Mouse (Mus musculus) kidney, postnatal 0 days (tissue): ENCODE data around the gene Spaar. TPM values are rescaled to one million over a fixed set of nuclear protein-coding genes. Genes with fewer than 3 reads are reported as not detected.

Source experiments
- ATAC-seq: fragments of 200-750 bp; cut with Nextera tagmentation; replicated peaks from 2 replicates; pipeline ENCODE4 v1.8.0; 2017; ENCODE audit warnings: low read depth, moderate number of reproducible peaks, moderate TSS enrichment, moderate library complexity; ENCODE audit not compliant: low FRiP score
- DNase-seq: peaks from one replicate; pipeline ENCODE4 v3.0.0-alpha.2; 2016; ENCODE audit warnings: low spot score
- H3K27ac ChIP-seq: fragments of 300-500 bp; sonication (generic); 2 replicates; pipeline ENCODE4 v1.5.1; 2014; ENCODE audit warnings: mild to moderate bottlenecking
- H3K27me3 ChIP-seq: fragments of 300-500 bp; sonication (generic); 2 replicates; pipeline ENCODE4 v1.6.1; 2014; ENCODE audit warnings: low read length, mixed read lengths; ENCODE audit not compliant: insufficient read depth
- H3K36me3 ChIP-seq: fragments of 300-500 bp; sonication (generic); 2 replicates; pipeline ENCODE4 v1.6.1; 2014; ENCODE audit warnings: low read length, mixed read lengths; ENCODE audit not compliant: insufficient read depth
- H3K4me1 ChIP-seq: fragments of 300-500 bp; sonication (generic); replicated peaks from 2 replicates; pipeline ENCODE4 v1.6.1; 2014; ENCODE audit warnings: antibody characterized with exemption, low read length, mixed read lengths; ENCODE audit not compliant: insufficient read depth
- H3K4me2 ChIP-seq: fragments of 300-500 bp; sonication (generic); 2 replicates; pipeline ENCODE4 v1.6.1; 2014; ENCODE audit warnings: mild to moderate bottlenecking, low read length, moderate library complexity, mixed read lengths
- H3K4me3 ChIP-seq: fragments of 300-500 bp; sonication (generic); replicated peaks from 2 replicates; pipeline ENCODE4 v1.5.1; 2014; ENCODE audit warnings: low read depth, low read length
- H3K9ac ChIP-seq: fragments of 300-500 bp; sonication (generic); 2 replicates; pipeline ENCODE4 v1.6.1; 2014; ENCODE audit warnings: low read depth, low read length
- H3K9me3 ChIP-seq: fragments of 300-500 bp; sonication (generic); replicated peaks from 2 replicates; pipeline ENCODE4 v1.6.1; 2016; ENCODE audit warnings: low read length, inconsistent platforms, mixed read lengths
- CTCF ChIP-seq: IDR thresholded peaks from 2 replicates; pipeline ENCODE4 v1.5.1; 2016; ENCODE audit warnings: antibody characterized with exemption, low read depth, mild to moderate bottlenecking, moderate library complexity
- WGBS: fragments of 180-500 bp; shearing (Covaris S2); extraction: QIAGEN DNeasy Blood & Tissue Kit; methylation state at CpG from one replicate; pipeline ENCODE4 v1.1.7; 2014; 5-methylcytosine and 5-hydroxymethylcytosine counted together
- polyA plus RNA-seq: library from polyadenylated mRNA; unstranded; fragments of >200 nt; fragmentation: Nextera tagmentation; extraction: Ambion mirVana; gene quantifications from 2 replicates; pipeline ENCODE4 v1.2.1, GENCODE M21; 2015

Spaar gene
- polyA plus RNA-seq, result 0.40 and 0.43 TPM in 2 replicates

DNA sequence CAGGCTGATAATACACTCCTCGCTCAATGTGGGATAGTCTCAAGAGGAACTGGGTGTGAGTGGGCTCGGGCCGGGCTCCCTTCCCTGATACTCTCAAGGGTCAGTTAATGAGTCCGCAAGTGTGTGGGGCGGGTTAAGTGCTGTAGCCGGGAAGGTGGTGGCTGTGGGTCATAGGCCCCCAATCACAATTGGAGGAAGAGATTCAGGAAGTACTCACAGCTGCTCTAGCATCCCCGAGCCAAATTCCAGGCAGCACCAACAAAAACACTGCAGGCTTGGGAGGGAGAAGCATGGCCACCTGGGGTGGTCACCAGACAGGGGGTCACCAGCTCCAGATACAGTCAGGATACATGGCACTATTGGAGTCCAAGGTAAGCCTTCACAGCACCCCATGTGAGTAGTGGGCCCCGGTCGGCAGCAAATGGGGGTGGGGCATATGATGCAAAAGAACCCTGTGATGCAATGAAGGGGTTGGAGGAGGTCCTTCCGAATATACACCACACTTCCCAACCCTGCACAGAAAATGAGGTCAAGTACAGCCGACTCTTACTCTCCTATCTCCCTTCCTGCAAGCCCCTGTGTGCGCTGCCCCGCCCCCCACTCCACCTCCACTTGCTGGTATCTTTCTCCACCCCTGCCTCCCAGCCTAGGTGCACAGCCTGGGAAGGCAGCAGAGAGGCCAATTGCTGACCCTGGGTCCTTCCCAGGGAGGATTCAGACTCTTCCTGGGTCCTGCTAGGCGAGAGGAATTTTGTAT, at the start of gene Spaar:
Spaar (plus strand) TSS at position 241 of the 757 bp plus-strand sequence.
- TF ChIP-seq CTCF, result no peak

DNA sequence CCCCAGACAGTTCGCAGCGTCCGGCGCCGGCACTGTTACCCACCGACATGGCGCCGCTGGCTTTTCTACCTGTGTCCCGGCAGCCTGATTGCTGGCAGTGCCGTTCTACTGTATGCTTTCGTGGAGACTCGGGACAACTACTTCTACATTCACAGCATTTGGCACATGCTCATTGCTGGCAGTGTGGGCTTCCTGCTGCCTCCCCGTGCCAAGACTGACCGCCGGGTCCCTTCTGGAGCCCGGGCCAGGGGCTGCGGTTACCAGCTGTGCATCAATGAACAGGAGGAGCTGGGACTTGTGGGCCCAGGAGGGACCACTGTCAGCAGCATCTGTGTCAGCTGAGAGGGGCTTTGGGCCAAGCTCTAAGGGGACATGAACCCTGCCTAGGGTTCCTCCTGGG, 39.8 kb upstream of the Spaar start:
- DNase-seq, result no peak
- no peak overlapping the region for H3K4me2 ChIP-seq
- no peak for ATAC-seq
- H3K9ac ChIP-seq, result no peak overlapping the region
- TF ChIP-seq CTCF, result no peak
- H3K27ac ChIP-seq, result no peak overlapping the region
- H3K36me3 ChIP-seq, result no peaks in the 10 kb centered on the region
- WGBS, result 95% methylated on average over 17 of the region's 17 CpGs
- no peaks in the 10 kb centered on the region for H3K4me1 ChIP-seq
- H3K9me3 ChIP-seq, result no peaks in the 10 kb centered on the region
- no peaks in the 10 kb centered on the region for H3K27me3 ChIP-seq
- H3K4me3 ChIP-seq, result no peak overlapping the region

More for the DNA sequence above, at the start of gene Spaar:
- H3K4me1 ChIP-seq, result peaks cover 32% of the 10 kb centered on the region
- H3K4me3 ChIP-seq, result no peak within 1 kb of the TSS
- ATAC-seq (no peak), DNase-seq (peak; percentile 55)
- H3K27ac ChIP-seq, result peak within 1 kb of the TSS; percentile 95
- H3K9ac ChIP-seq, result no peak within 1 kb of the TSS
- H3K27me3 ChIP-seq, result no peaks in the 10 kb centered on the region
- WGBS, result 55% methylated on average over 14 of the region's 14 CpGs
- H3K4me2 ChIP-seq, result peak within 1 kb of the TSS; percentile 4; the same call in 1 of the 2 replicates
- no peaks in the 10 kb centered on the region for H3K36me3 ChIP-seq
- H3K9me3 ChIP-seq, result no peaks in the 10 kb centered on the region

DNA sequence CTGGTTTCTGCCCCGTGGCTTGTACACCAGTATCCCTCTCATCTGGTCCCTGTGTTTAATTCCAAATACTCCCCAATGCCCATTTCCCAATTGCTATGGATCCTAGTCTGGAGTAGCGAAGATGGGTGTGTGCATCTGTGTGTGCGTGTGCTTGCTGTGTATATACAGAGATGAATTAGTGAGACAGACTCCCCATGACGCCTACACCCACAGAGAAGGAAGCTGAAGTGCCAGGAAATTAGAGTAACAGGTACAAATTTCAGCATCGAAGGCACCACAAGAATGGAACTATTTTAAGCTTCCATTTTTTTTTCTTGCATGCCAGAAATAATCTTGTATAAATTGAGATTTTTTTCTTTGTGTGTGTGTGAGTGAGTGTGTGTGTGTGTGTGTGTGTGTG, 38.8 kb upstream of the Spaar start:
- WGBS, result 79% methylated on average over 5 of the region's 5 CpGs
- DNase-seq (no peak), ATAC-seq (no peak)
- no peak overlapping the region for H3K4me2 ChIP-seq
- H3K9me3 ChIP-seq, result no peaks in the 10 kb centered on the region
- H3K27ac ChIP-seq, result no peak overlapping the region
- H3K27me3 ChIP-seq, result no peaks in the 10 kb centered on the region
- no peak overlapping the region for H3K4me3 ChIP-seq
- TF ChIP-seq CTCF, result no peak
- no peaks in the 10 kb centered on the region for H3K4me1 ChIP-seq
- no peaks in the 10 kb centered on the region for H3K36me3 ChIP-seq
- no peak overlapping the region for H3K9ac ChIP-seq

- Histone ChIP-seq H3K36me3 (no peaks in the 10 kb centered on the region), H3K27ac (no peak overlapping the region), H3K4me1 (no peaks in the 10 kb centered on the region), H3K4me2 (no peak overlapping the region), H3K4me3 (no peak overlapping the region), H3K27me3 (no peaks in the 10 kb centered on the region), H3K9ac (no peak overlapping the region), H3K9me3 (no peaks in the 10 kb centered on the region)
- WGBS, result 68% methylated on average over 5 of the region's 5 CpGs
- no peak; the same call in 1 of the 2 replicates for ATAC-seq
- no peak for TF ChIP-seq CTCF
- no peak for DNase-seq
Measured at GRCm38 (mm10) chr4:43693806-43694241, 36.0 kb upstream of the Spaar start.

GRCm38 (mm10) chr4:43694439-43695248, 35.2 kb upstream of the Spaar start:
- no peak overlapping the region for H3K4me2 ChIP-seq
- no peaks in the 10 kb centered on the region for H3K9me3 ChIP-seq
- H3K9ac ChIP-seq, result no peak overlapping the region
- no peak for TF ChIP-seq CTCF
- no peaks in the 10 kb centered on the region for H3K36me3 ChIP-seq
- DNase-seq, result no peak
- ATAC-seq, result no peak
- no peak overlapping the region for H3K4me3 ChIP-seq
- 87% methylated on average over 1 of the region's 1 CpGs for WGBS
- no peak overlapping the region for H3K27ac ChIP-seq
- no peaks in the 10 kb centered on the region for H3K27me3 ChIP-seq
- no peaks in the 10 kb centered on the region for H3K4me1 ChIP-seq

- WGBS, result 20% methylated on average over 9 of the region's 9 CpGs
- H3K36me3 ChIP-seq, result no peaks in the 10 kb centered on the region
- peak; percentile 13 for DNase-seq
- H3K27me3 ChIP-seq, result no peaks in the 10 kb centered on the region
- H3K9me3 ChIP-seq, result no peaks in the 10 kb centered on the region
- H3K4me1 ChIP-seq, result no peaks in the 10 kb centered on the region
- no peak for TF ChIP-seq CTCF
- no peak overlapping the region for H3K4me2 ChIP-seq
- ATAC-seq, result peak; percentile 52; the same call in 1 of the 2 replicates
- no peak overlapping the region for H3K9ac ChIP-seq
- no peak overlapping the region for H3K4me3 ChIP-seq
- H3K27ac ChIP-seq, result no peak overlapping the region
Measured at GRCm38 (mm10) chr4:43695249-43695671, 34.6 kb upstream of the Spaar start.
